Mouse (Mus musculus) embryonic facial prominence, embryonic 12.5 days (tissue): ENCODE data around the gene Rmi2. TPM values are rescaled to one million over a fixed set of nuclear protein-coding genes. Genes with fewer than 3 reads are reported as not detected.
"Not testable (repeated sequence)": the region's sequence is repeated elsewhere in the genome, so short reads cannot be mapped to it uniquely, and the experiment has no call there.

Experiments
- ATAC-seq: fragments of 200-750 bp; cut with Nextera tagmentation; 2 replicates; pipeline ENCODE4 v1.8.0; 2017; ENCODE audit not compliant: insufficient number of reproducible peaks, insufficient read depth, low FRiP score, low TSS enrichment
- H3K27ac ChIP-seq: fragments of 300-500 bp; sonication (generic); 2 replicates; pipeline ENCODE4 v1.5.1; 2016; ENCODE audit warnings: mild to moderate bottlenecking
- H3K27me3 ChIP-seq: fragments of 300-500 bp; sonication (generic); 2 replicates; pipeline ENCODE4 v1.6.1; 2016; ENCODE audit warnings: mild to moderate bottlenecking, moderate library complexity
- H3K36me3 ChIP-seq: fragments of 300-500 bp; sonication (generic); 2 replicates; pipeline ENCODE4 v1.6.1; 2016; ENCODE audit warnings: mild to moderate bottlenecking
- H3K4me1 ChIP-seq: fragments of 300-500 bp; sonication (generic); 2 replicates; pipeline ENCODE4 v1.6.1; 2016
- H3K4me2 ChIP-seq: fragments of 300-500 bp; sonication (generic); replicated peaks from 2 replicates; pipeline ENCODE4 v1.6.1; 2016; ENCODE audit warnings: mild to moderate bottlenecking, moderate library complexity
- H3K4me3 ChIP-seq: fragments of 300-500 bp; sonication (generic); 2 replicates; pipeline ENCODE4 v1.5.1; 2016; ENCODE audit warnings: mild to moderate bottlenecking
- H3K9ac ChIP-seq: fragments of 300-500 bp; sonication (generic); 2 replicates; pipeline ENCODE4 v1.6.1; 2016; ENCODE audit warnings: mild to moderate bottlenecking, moderate library complexity
- H3K9me3 ChIP-seq: fragments of 300-500 bp; sonication (generic); 2 replicates; pipeline ENCODE4 v1.6.1; 2016; ENCODE audit warnings: mild to moderate bottlenecking, moderate library complexity
- WGBS: fragments of 180-500 bp; shearing (Covaris S2); methylation state at CpG from one replicate; pipeline ENCODE4 v1.1.7; 2016; 5-methylcytosine and 5-hydroxymethylcytosine counted together
- polyA plus RNA-seq: library from polyadenylated mRNA; unstranded; fragments of >200 nt; fragmentation: Nextera tagmentation; extraction: Ambion mirVana; gene quantifications from 2 replicates; pipeline ENCODE4 v1.2.1, GENCODE M21; 2016

The Rmi2 gene
- polyA plus RNA-seq, 1 experiment from 2014 or later = 4.6 TPM

GRCm38 (mm10) chr16:10845952-10846351 lies 11.1 kb downstream of the Rmi2 start:
- no peaks in the 10 kb centered on the region for H3K36me3 ChIP-seq
- H3K9ac ChIP-seq = no peak overlapping the region
- no peak overlapping the region for H3K4me2 ChIP-seq
- 90% methylated on average over 6 of the region's 6 CpGs for WGBS
- no peak overlapping the region for H3K4me3 ChIP-seq
- peaks cover 34% of the 10 kb centered on the region for H3K4me1 ChIP-seq
- no peaks in the 10 kb centered on the region for H3K27me3 ChIP-seq
- H3K27ac ChIP-seq = no peak overlapping the region
- ATAC-seq = no peak
- H3K9me3 ChIP-seq = no peaks in the 10 kb centered on the region

GRCm38 (mm10) chr16:10846503-10846902 lies 11.6 kb downstream of the Rmi2 start:
- no peaks in the 10 kb centered on the region for H3K9me3 ChIP-seq
- no peak for ATAC-seq
- no peaks in the 10 kb centered on the region for H3K36me3 ChIP-seq
- peaks cover 39% of the 10 kb centered on the region for H3K4me1 ChIP-seq
- no peak overlapping the region for H3K4me2 ChIP-seq
- 55% methylated on average over 4 of the region's 4 CpGs for WGBS
- H3K9ac ChIP-seq = no peak overlapping the region
- no peak overlapping the region for H3K27ac ChIP-seq
- no peaks in the 10 kb centered on the region for H3K27me3 ChIP-seq
- H3K4me3 ChIP-seq = no peak overlapping the region

- Histone ChIP-seq H3K4me2 (no peak overlapping the region), H3K9me3 (no peaks in the 10 kb centered on the region), H3K36me3 (no peaks in the 10 kb centered on the region), H3K27me3 (no peaks in the 10 kb centered on the region), H3K27ac (peak overlapping the region; percentile 77), H3K4me3 (no peak overlapping the region), H3K4me1 (peaks cover 27% of the 10 kb centered on the region), H3K9ac (no peak overlapping the region)
- WGBS = 35% methylated on average over 12 of the region's 12 CpGs
- ATAC-seq = peak; percentile 28; the same call in 1 of the 2 replicates
Measured at GRCm38 (mm10) chr16:10849965-10850861, 15.4 kb downstream of the Rmi2 start.

- H3K4me3 ChIP-seq = no peak overlapping the region
- no peaks in the 10 kb centered on the region for H3K9me3 ChIP-seq
- no peaks in the 10 kb centered on the region for H3K36me3 ChIP-seq
- no peak for ATAC-seq
- H3K4me2 ChIP-seq = no peak overlapping the region
- no peaks in the 10 kb centered on the region for H3K27me3 ChIP-seq
- 66% methylated on average over 4 of the region's 4 CpGs for WGBS
- no peak overlapping the region for H3K9ac ChIP-seq
- peak overlapping the region; percentile 77 for H3K27ac ChIP-seq
- H3K4me1 ChIP-seq = peaks cover 27% of the 10 kb centered on the region
Measured at GRCm38 (mm10) chr16:10850905-10851304, 16.0 kb downstream of the Rmi2 start.

- H3K27ac ChIP-seq, H3K9me3 ChIP-seq, H3K36me3 ChIP-seq, H3K4me2 ChIP-seq, ATAC-seq, H3K4me3 ChIP-seq, H3K9ac ChIP-seq, H3K27me3 ChIP-seq: not testable (repeated sequence)
- WGBS = 84% methylated on average over 10 of the region's 10 CpGs
- H3K4me1 ChIP-seq = peaks cover 27% of the 10 kb centered on the region
Measured at GRCm38 (mm10) chr16:10852216-10852615, 17.4 kb downstream of the Rmi2 start.

GRCm38 (mm10) chr16:10859726-10860245 lies 24.9 kb downstream of the Rmi2 start:
- no peaks in the 10 kb centered on the region for H3K27me3 ChIP-seq
- H3K27ac ChIP-seq = no peak overlapping the region
- no peak overlapping the region for H3K4me3 ChIP-seq
- H3K4me1 ChIP-seq = peaks cover 4% of the 10 kb centered on the region; the same call in 1 of the 2 replicates
- H3K9ac ChIP-seq = no peak overlapping the region
- ATAC-seq = no peak
- WGBS = 87% methylated on average over 7 of the region's 7 CpGs
- H3K9me3 ChIP-seq = no peaks in the 10 kb centered on the region
- H3K4me2 ChIP-seq = no peak overlapping the region
- no peaks in the 10 kb centered on the region for H3K36me3 ChIP-seq

GRCm38 (mm10) chr16:10861408-10861807 lies 26.5 kb downstream of the Rmi2 start:
- no peaks in the 10 kb centered on the region for H3K36me3 ChIP-seq
- H3K4me2 ChIP-seq = no peak overlapping the region
- H3K27ac ChIP-seq = no peak overlapping the region
- ATAC-seq = no peak
- 85% methylated on average over 3 of the region's 3 CpGs for WGBS
- no peak overlapping the region for H3K4me3 ChIP-seq
- no peaks in the 10 kb centered on the region for H3K9me3 ChIP-seq
- peaks cover 4% of the 10 kb centered on the region; the same call in 1 of the 2 replicates for H3K4me1 ChIP-seq
- no peaks in the 10 kb centered on the region for H3K27me3 ChIP-seq
- no peak overlapping the region for H3K9ac ChIP-seq

GRCm38 (mm10) chr16:10864833-10865591 lies 30.2 kb downstream of the Rmi2 start:
- H3K9ac ChIP-seq = no peak overlapping the region
- H3K4me2 ChIP-seq = no peak overlapping the region
- H3K27ac ChIP-seq = no peak overlapping the region
- ATAC-seq = no peak
- no peak overlapping the region for H3K4me3 ChIP-seq
- no peaks in the 10 kb centered on the region for H3K27me3 ChIP-seq
- H3K9me3 ChIP-seq = no peaks in the 10 kb centered on the region
- H3K4me1 ChIP-seq = no peaks in the 10 kb centered on the region
- WGBS = 85% methylated on average over 6 of the region's 6 CpGs
- no peaks in the 10 kb centered on the region for H3K36me3 ChIP-seq

GRCm38 (mm10) chr16:10865592-10865987 lies 30.7 kb downstream of the Rmi2 start:
- no peak overlapping the region for H3K4me3 ChIP-seq
- ATAC-seq = no peak
- H3K9me3 ChIP-seq = no peaks in the 10 kb centered on the region
- no peaks in the 10 kb centered on the region for H3K27me3 ChIP-seq
- H3K4me2 ChIP-seq = no peak overlapping the region
- no peaks in the 10 kb centered on the region for H3K36me3 ChIP-seq
- H3K9ac ChIP-seq = no peak overlapping the region
- no peak overlapping the region for H3K27ac ChIP-seq
- H3K4me1 ChIP-seq = no peaks in the 10 kb centered on the region

- Histone ChIP-seq H3K36me3 (no peaks in the 10 kb centered on the region), H3K4me1 (no peaks in the 10 kb centered on the region), H3K9me3 (no peaks in the 10 kb centered on the region), H3K9ac (no peak overlapping the region), H3K4me3 (no peak overlapping the region), H3K27ac (no peak overlapping the region), H3K4me2 (no peak overlapping the region), H3K27me3 (no peaks in the 10 kb centered on the region)
- no peak for ATAC-seq
- 89% methylated on average over 8 of the region's 8 CpGs for WGBS
Measured at GRCm38 (mm10) chr16:10866841-10867240, 32.0 kb downstream of the Rmi2 start.

GRCm38 (mm10) chr16:10867501-10867900 lies 32.6 kb downstream of the Rmi2 start:
- no peaks in the 10 kb centered on the region for H3K4me1 ChIP-seq

More at GRCm38 (mm10) chr16:10867501-10867900, 32.6 kb downstream of the Rmi2 start:
- no peak for ATAC-seq
- H3K4me3 ChIP-seq = no peak overlapping the region
- H3K36me3 ChIP-seq = no peaks in the 10 kb centered on the region
- H3K9ac ChIP-seq = no peak overlapping the region
- no peak overlapping the region for H3K4me2 ChIP-seq
- H3K9me3 ChIP-seq = no peaks in the 10 kb centered on the region
- no peak overlapping the region for H3K27ac ChIP-seq
- WGBS = 79% methylated on average over 2 of the region's 2 CpGs
- no peaks in the 10 kb centered on the region for H3K27me3 ChIP-seq
